In genomic region chr9:35188700-35189099, GRCm38 (mm10) we compare ENCODE assay signal across 8 mouse cellular contexts. TPM values are rescaled to one million over a fixed set of nuclear protein-coding genes. Genes with fewer than 3 reads are reported as not detected.
DNase-seq lines count a peak whose midpoint lies in the region; ATAC-seq lines count a peak whose summit lies in the region.

No protein-coding gene starts in this region.

- ATAC-seq in kidney, embryonic 14.5 days (ENCODE audit: low FRiP score, low TSS enrichment), result 0 out of 2 replicates have a peak, but pooled peaks have one; percentile 39
- ATAC-seq in midbrain, embryonic 15.5 days (replicated peaks), result peak; percentile 38; the same call in 1 of the 2 replicates
- ATAC-seq in CD4-positive, CD25-positive, alpha-beta regulatory T cell, adult 4 months, result no peak

- H3K27me3 ChIP-seq in kidney, embryonic 14.5 days (ENCODE audit: control insufficient read depth, insufficient read depth, low read length), result no peaks in the 10 kb centered on the region
- no peaks in the 10 kb centered on the region for H3K27me3 ChIP-seq in midbrain, embryonic 15.5 days (replicated peaks)

- H3K4me2 ChIP-seq in kidney, embryonic 14.5 days (replicated peaks; ENCODE audit: low read depth, low read length), result no peak overlapping the region
- H3K4me2 ChIP-seq in midbrain, embryonic 15.5 days, result no peak overlapping the region

- no peaks in the 10 kb centered on the region for H3K9me3 ChIP-seq in kidney, embryonic 14.5 days (ENCODE audit: control insufficient read depth, low read length)
- no peaks in the 10 kb centered on the region for H3K9me3 ChIP-seq in midbrain, embryonic 15.5 days

- intact Hi-C loops in heart, postnatal 25 days (cut with DNase I), result no loop called here

- H3K4me3 ChIP-seq in kidney, embryonic 14.5 days (ENCODE audit: low read length), result no peak overlapping the region
- no peak overlapping the region for H3K4me3 ChIP-seq in midbrain, embryonic 15.5 days

- H3K9ac ChIP-seq in kidney, embryonic 14.5 days (ENCODE audit: low read depth, low read length), result no peak overlapping the region
- no peak overlapping the region for H3K9ac ChIP-seq in midbrain, embryonic 15.5 days

- no peaks in the 10 kb centered on the region for H3K4me1 ChIP-seq in kidney, embryonic 14.5 days (ENCODE audit: control insufficient read depth, insufficient read depth, low read length)
- no peaks in the 10 kb centered on the region for H3K4me1 ChIP-seq in midbrain, embryonic 15.5 days

- peak; percentile 90 for DNase-seq in heart, adult 11 months
- DNase-seq in heart, postnatal 25 days (ENCODE audit: low spot score), result no peak
- peak; percentile 28 for DNase-seq in urinary bladder, postnatal 14 days (ENCODE audit: low spot score)
- DNase-seq in urinary bladder, postnatal 25 days (ENCODE audit: low spot score), result no peak
- DNase-seq in embryo, embryonic 10 days (ENCODE audit: low spot score), result no peak

- H3K36me3 ChIP-seq in kidney, embryonic 14.5 days (ENCODE audit: control insufficient read depth, insufficient read depth, low read length), result peaks cover 28% of the 10 kb centered on the region
- H3K36me3 ChIP-seq in midbrain, embryonic 15.5 days (replicated peaks), result no peaks in the 10 kb centered on the region

- no peak overlapping the region for H3K27ac ChIP-seq in kidney, embryonic 14.5 days (ENCODE audit: low read depth, low read length)
- H3K27ac ChIP-seq in midbrain, embryonic 15.5 days, result no peak overlapping the region

- 80% methylated on average over 22 of the region's 22 CpGs for WGBS in kidney, embryonic 14.5 days
- WGBS in midbrain, embryonic 15.5 days, result 71% methylated on average over 22 of the region's 22 CpGs

RNA-seq across cellular contexts. Expression of gene Srpr, which starts 11.3 kb away (rescaled TPM):
- 100 to 1,000 TPM in 1 of 2 experiments, 10 to 100 TPM in 1; 87.9 to 100 TPM for total RNA-seq in heart, postnatal 25 days (2021)
- 89.1 and 125 TPM in 2 replicates for polyA plus RNA-seq in kidney, embryonic 14.5 days (2014; fragmentation: Nextera tagmentation; extraction: Ambion mirVana)
- polyA plus RNA-seq in midbrain, embryonic 15.5 days (2015; fragmentation: Nextera tagmentation; extraction: Ambion mirVana), result 65.3 and 65.8 TPM in 2 replicates
- 100 to 1,000 TPM in 1 of 2 experiments, 10 to 100 TPM in 1; 90.5 to 119 TPM for polyA plus RNA-seq in CD4-positive, CD25-positive, alpha-beta regulatory T cell, adult 4 months (2017; shearing (Covaris generic))

RNA-seq across cellular contexts. Expression of gene Tirap, which starts 11.4 kb away (rescaled TPM):
- 1 to 10 TPM; 6.1 to 6.5 TPM for total RNA-seq in heart, postnatal 25 days (2021)
- 10.1 and 12.5 TPM in 2 replicates for polyA plus RNA-seq in kidney, embryonic 14.5 days (2014; fragmentation: Nextera tagmentation; extraction: Ambion mirVana)
- 4.4 and 5.3 TPM in 2 replicates for polyA plus RNA-seq in midbrain, embryonic 15.5 days (2015; fragmentation: Nextera tagmentation; extraction: Ambion mirVana)
- polyA plus RNA-seq in CD4-positive, CD25-positive, alpha-beta regulatory T cell, adult 4 months (2017; shearing (Covaris generic)), result 1 to 10 TPM; 4.1 to 7.2 TPM

RNA-seq across cellular contexts. Expression of gene Dcps, which starts 12.8 kb away (rescaled TPM):
- 10 to 100 TPM; 15.6 to 15.8 TPM for total RNA-seq in heart, postnatal 25 days (2021)
- 93.1 and 99.9 TPM in 2 replicates for polyA plus RNA-seq in kidney, embryonic 14.5 days (2014; fragmentation: Nextera tagmentation; extraction: Ambion mirVana)
- polyA plus RNA-seq in midbrain, embryonic 15.5 days (2015; fragmentation: Nextera tagmentation; extraction: Ambion mirVana), result 80.3 and 81.2 TPM in 2 replicates
- 10 to 100 TPM; 70.6 to 90.4 TPM for polyA plus RNA-seq in CD4-positive, CD25-positive, alpha-beta regulatory T cell, adult 4 months (2017; shearing (Covaris generic))

RNA-seq across cellular contexts. Expression of gene Foxred1, which starts 22.2 kb away (rescaled TPM):
- 10 to 100 TPM; 94.3 to 94.4 TPM for total RNA-seq in heart, postnatal 25 days (2021)
- polyA plus RNA-seq in kidney, embryonic 14.5 days (2014; fragmentation: Nextera tagmentation; extraction: Ambion mirVana), result 32.5 and 41.7 TPM in 2 replicates
- 49.6 and 51.8 TPM in 2 replicates for polyA plus RNA-seq in midbrain, embryonic 15.5 days (2015; fragmentation: Nextera tagmentation; extraction: Ambion mirVana)
- 10 to 100 TPM; 26.3 to 55.3 TPM for polyA plus RNA-seq in CD4-positive, CD25-positive, alpha-beta regulatory T cell, adult 4 months (2017; shearing (Covaris generic))

Comparison
In these comparisons a context has a peak if more than half of its experiments do, and no peak if none do; other contexts are left out.
1. DNase-seq: peak in heart, adult 11 months (single experiment) and urinary bladder, postnatal 14 days (single experiment); none in heart, postnatal 25 days (single experiment), urinary bladder, postnatal 25 days (single experiment) and embryo, embryonic 10 days (single experiment).